Mouse (Mus musculus): ENCODE results near the gene Tmcc2. TPM values are rescaled to one million over a fixed set of nuclear protein-coding genes. Genes with fewer than 3 reads are reported as not detected.

Tmcc2 gene
- polyA plus RNA-seq, 1 experiment from 2014 or later, result 11.1 TPM

DNA sequence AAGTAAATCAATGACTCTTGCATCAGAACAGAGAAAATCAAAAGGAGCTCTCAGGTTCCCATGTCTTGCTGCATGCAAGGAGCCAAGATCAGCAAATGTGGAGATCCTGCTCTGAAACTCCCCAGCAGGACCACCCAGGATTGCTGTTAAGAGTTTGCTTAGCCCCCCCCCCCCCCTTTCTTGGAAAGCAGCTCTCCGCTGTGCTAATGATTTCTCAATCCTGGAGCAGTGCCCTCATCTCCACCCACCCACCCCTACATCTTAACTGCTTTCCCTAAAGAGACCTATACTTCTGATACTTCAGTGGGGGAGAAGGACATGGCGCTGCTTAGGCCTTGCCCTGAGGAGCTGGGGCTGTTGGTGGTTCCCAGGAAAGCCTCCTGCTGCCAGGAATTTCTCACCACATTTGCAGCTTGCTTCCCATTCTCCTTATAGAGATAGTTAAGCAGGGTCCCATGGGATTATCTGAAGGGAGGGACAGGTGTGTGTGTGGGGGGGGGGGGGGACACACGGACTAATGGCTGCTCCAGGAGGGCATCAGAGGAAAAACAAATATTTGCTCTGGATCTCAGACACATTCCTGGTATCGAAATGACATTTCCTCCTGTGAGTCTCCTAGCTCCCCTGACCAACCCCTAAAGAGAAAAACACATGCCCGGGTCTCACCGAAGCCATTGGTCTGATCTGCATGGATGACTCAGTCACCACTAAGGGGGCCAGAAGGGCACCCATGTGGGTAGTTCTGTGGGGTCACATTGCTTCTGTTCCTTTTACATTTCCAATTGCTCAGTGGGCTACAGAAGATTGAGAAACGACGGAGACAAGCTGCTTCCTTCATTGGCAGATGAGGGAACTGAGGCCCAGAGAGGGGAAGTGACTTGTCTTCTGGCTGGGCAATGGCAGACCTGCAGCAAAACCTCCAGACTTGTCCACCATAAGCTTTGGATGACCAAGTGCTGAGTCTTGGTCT is 72.9 kb downstream of the Tmcc2 start:
- DNase-seq (ENCODE audit: low spot score, missing footprints) (peak; percentile 91), ATAC-seq (ENCODE audit: low FRiP score) (no peak)
- Histone ChIP-seq H3K4me3 (ENCODE audit: low read depth, low read length) (peak overlapping the region; percentile 89), H3K36me3 (ENCODE audit: control insufficient read depth, insufficient read depth, low read length) (peaks cover 6% of the 10 kb centered on the region), H3K27ac (ENCODE audit: low read depth, low read length) (peak overlapping the region; percentile 98), H3K9me3 (ENCODE audit: control insufficient read depth, low read length) (no peaks in the 10 kb centered on the region), H3K4me2 (peak overlapping the region; percentile 77), H3K9ac (ENCODE audit: low read length) (peak overlapping the region; percentile 94), H3K27me3 (ENCODE audit: control insufficient read depth, insufficient read depth, low read length) (no peaks in the 10 kb centered on the region), H3K4me1 (ENCODE audit: control insufficient read depth, insufficient read depth, low read length) (peaks cover 52% of the 10 kb centered on the region)
- 15% methylated on average over 7 of the region's 8 CpGs for WGBS

GRCm38 (mm10) chr1:132317413-132317812 is 73.7 kb downstream of the Tmcc2 start:
- WGBS, result 10% methylated on average over 4 of the region's 4 CpGs
- Histone ChIP-seq H3K36me3 (ENCODE audit: control insufficient read depth, insufficient read depth, low read length) (peaks cover 6% of the 10 kb centered on the region), H3K4me1 (ENCODE audit: control insufficient read depth, insufficient read depth, low read length) (peaks cover 50% of the 10 kb centered on the region), H3K4me3 (ENCODE audit: low read depth, low read length) (peak overlapping the region; percentile 89), H3K9ac (ENCODE audit: low read length) (peak overlapping the region; percentile 94), H3K27me3 (ENCODE audit: control insufficient read depth, insufficient read depth, low read length) (no peaks in the 10 kb centered on the region), H3K9me3 (ENCODE audit: control insufficient read depth, low read length) (no peaks in the 10 kb centered on the region), H3K4me2 (peak overlapping the region; percentile 77), H3K27ac (ENCODE audit: low read depth, low read length) (peak overlapping the region; percentile 98)
- ATAC-seq (ENCODE audit: low FRiP score), result no peak
- peak; percentile 91 for DNase-seq (ENCODE audit: low spot score, missing footprints)

DNA sequence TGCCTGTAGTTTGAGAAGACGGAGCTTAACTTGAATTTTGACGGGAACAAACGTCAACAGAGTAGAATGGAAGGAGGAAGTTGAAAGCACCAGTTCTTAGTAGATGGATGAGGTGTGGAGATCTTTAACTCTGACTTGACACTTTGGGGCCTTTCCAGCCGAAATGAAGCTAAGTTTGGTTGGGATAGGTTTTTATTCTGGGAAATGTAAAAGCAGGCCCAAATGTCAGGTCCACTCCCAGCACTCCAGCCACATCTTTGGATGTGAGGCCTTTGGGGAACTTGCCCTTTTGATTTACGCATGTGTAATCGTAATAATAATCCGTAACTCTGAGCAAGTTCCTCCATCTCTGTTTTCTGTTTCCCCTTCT is 74.5 kb downstream of the Tmcc2 start:
- DNase-seq (ENCODE audit: low spot score, missing footprints) (no peak), ATAC-seq (ENCODE audit: low FRiP score) (no peak)
- Histone ChIP-seq H3K4me2 (peak overlapping the region; percentile 77), H3K36me3 (ENCODE audit: control insufficient read depth, insufficient read depth, low read length) (peaks cover 6% of the 10 kb centered on the region), H3K9ac (ENCODE audit: low read length) (peak overlapping the region; percentile 94), H3K27ac (ENCODE audit: low read depth, low read length) (peak overlapping the region; percentile 98), H3K27me3 (ENCODE audit: control insufficient read depth, insufficient read depth, low read length) (no peaks in the 10 kb centered on the region), H3K9me3 (ENCODE audit: control insufficient read depth, low read length) (no peaks in the 10 kb centered on the region), H3K4me3 (ENCODE audit: low read depth, low read length) (peak overlapping the region; percentile 89), H3K4me1 (ENCODE audit: control insufficient read depth, insufficient read depth, low read length) (peaks cover 44% of the 10 kb centered on the region)
- WGBS, result 12% methylated on average over 7 of the region's 7 CpGs

DNA sequence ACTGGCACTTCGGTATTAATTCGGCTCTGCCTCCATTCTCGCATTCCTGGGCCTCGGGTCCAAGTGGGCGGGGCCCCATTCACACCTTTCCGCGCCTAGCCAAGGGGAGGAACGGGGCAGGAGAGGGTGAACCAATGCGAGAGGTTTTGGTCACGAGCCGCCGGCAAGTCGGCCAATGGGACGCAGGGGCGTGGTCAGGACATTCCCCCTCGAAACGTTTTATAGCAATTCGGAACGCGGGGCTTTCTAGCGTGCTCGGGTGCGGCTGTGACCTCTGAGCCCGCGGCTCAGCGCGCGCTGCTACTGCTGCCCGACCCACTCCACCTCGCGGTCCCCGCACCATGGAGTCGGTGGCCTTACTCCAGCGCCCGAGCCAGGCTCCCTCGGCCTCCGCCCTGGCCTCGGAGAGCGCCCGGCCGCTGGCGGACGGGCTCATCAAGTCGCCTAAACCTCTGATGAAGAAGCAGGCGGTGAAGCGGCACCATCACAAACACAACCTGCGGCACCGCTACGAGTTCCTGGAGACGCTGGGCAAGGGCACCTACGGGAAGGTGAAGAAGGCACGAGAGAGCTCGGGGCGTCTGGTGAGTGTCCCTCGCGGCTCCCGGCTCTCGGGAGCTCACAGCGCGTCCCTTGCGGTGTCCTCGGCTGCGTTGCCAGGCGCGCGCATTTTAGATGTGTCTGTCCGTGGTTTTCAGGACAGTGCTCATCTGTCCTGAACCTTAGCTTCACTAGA is 75.0 kb downstream of the Tmcc2 start, which contains the start of gene Nuak2:
TSS of gene Nuak2 (plus strand) at position 238 of the 736 bp plus-strand sequence.
- peak within 1 kb of the TSS; percentile 89 for H3K4me3 ChIP-seq (ENCODE audit: low read depth, low read length)
- H3K4me1 ChIP-seq (ENCODE audit: control insufficient read depth, insufficient read depth, low read length), result peaks cover 39% of the 10 kb centered on the region
- WGBS, result 0% methylated on average over 67 of the region's 67 CpGs
- H3K9ac ChIP-seq (ENCODE audit: low read length), result peak within 1 kb of the TSS; percentile 94
- peaks cover 6% of the 10 kb centered on the region for H3K36me3 ChIP-seq (ENCODE audit: control insufficient read depth, insufficient read depth, low read length)
- peak; percentile 90 for ATAC-seq (ENCODE audit: low FRiP score)
- peak; percentile 98 for DNase-seq (ENCODE audit: low spot score, missing footprints)
- H3K4me2 ChIP-seq, result peak within 1 kb of the TSS; percentile 77
- H3K9me3 ChIP-seq (ENCODE audit: control insufficient read depth, low read length), result no peaks in the 10 kb centered on the region
- no peaks in the 10 kb centered on the region for H3K27me3 ChIP-seq (ENCODE audit: control insufficient read depth, insufficient read depth, low read length)
- peak within 1 kb of the TSS; percentile 98 for H3K27ac ChIP-seq (ENCODE audit: low read depth, low read length)

- Histone ChIP-seq H3K27ac (ENCODE audit: low read depth, low read length) (no peak overlapping the region), H3K4me2 (no peak overlapping the region), H3K9ac (ENCODE audit: low read length) (no peak overlapping the region), H3K4me1 (ENCODE audit: control insufficient read depth, insufficient read depth, low read length) (peaks cover 7% of the 10 kb centered on the region; the same call in 1 of the 2 replicates), H3K4me3 (ENCODE audit: low read depth, low read length) (no peak overlapping the region), H3K9me3 (ENCODE audit: control insufficient read depth, low read length) (no peaks in the 10 kb centered on the region), H3K36me3 (ENCODE audit: control insufficient read depth, insufficient read depth, low read length) (no peaks in the 10 kb centered on the region), H3K27me3 (ENCODE audit: control insufficient read depth, insufficient read depth, low read length) (no peaks in the 10 kb centered on the region)
- DNase-seq (ENCODE audit: low spot score, missing footprints) (peak; percentile 97), ATAC-seq (ENCODE audit: low FRiP score) (peak; percentile 28; the same call in 1 of the 2 replicates)
- 55% methylated on average over 3 of the region's 3 CpGs for WGBS
Measured at GRCm38 (mm10) chr1:132312703-132313102, 78.4 kb downstream of the Tmcc2 start.

GRCm38 (mm10) chr1:132312043-132312442 is 79.0 kb downstream of the Tmcc2 start:
- ATAC-seq (ENCODE audit: low FRiP score) (no peak), DNase-seq (ENCODE audit: low spot score, missing footprints) (no peak)
- Histone ChIP-seq H3K9me3 (ENCODE audit: control insufficient read depth, low read length) (no peaks in the 10 kb centered on the region), H3K4me3 (ENCODE audit: low read depth, low read length) (no peak overlapping the region), H3K36me3 (ENCODE audit: control insufficient read depth, insufficient read depth, low read length) (no peaks in the 10 kb centered on the region), H3K9ac (ENCODE audit: low read length) (no peak overlapping the region), H3K27ac (ENCODE audit: low read depth, low read length) (no peak overlapping the region), H3K4me2 (no peak overlapping the region), H3K27me3 (ENCODE audit: control insufficient read depth, insufficient read depth, low read length) (no peaks in the 10 kb centered on the region), H3K4me1 (ENCODE audit: control insufficient read depth, insufficient read depth, low read length) (peaks cover 7% of the 10 kb centered on the region; the same call in 1 of the 2 replicates)
- WGBS, result 81% methylated on average over 2 of the region's 2 CpGs

DNA sequence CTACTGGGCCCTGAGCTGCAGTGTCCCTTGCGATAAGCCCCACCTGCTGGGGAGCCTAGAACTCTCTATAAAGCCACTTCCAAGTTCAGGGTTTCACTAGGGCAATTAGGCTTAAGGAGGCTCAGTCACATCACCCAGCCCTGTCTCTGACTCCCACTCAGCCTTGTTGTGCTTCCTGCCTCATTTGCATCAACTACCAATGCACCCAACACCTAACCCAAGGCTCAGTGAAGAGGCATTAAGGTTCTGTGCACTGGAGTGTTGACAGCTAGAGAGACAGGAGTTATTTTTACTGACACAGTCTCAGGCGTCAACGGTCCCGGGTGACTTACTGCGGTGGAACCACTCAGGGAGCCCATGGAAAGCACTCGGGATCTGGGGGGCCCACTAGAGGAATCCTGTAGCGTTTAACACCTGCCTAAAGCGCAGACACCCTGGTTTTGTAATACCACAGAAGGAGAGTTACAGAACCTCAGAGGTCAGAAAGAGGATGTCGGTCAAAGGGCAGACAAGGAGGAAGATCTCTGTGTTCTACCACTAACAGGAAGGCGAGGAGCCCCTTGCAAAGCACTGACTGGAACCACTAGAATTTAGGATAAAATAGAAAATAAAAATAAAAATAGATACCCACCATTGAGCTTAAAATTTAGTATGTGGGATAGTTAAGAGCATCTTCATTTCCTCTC is 79.8 kb downstream of the Tmcc2 start:
- no peak overlapping the region for H3K4me2 ChIP-seq
- 78% methylated on average over 10 of the region's 10 CpGs for WGBS
- no peak overlapping the region for H3K27ac ChIP-seq (ENCODE audit: low read depth, low read length)
- H3K27me3 ChIP-seq (ENCODE audit: control insufficient read depth, insufficient read depth, low read length), result no peaks in the 10 kb centered on the region
- no peaks in the 10 kb centered on the region for H3K9me3 ChIP-seq (ENCODE audit: control insufficient read depth, low read length)
- H3K36me3 ChIP-seq (ENCODE audit: control insufficient read depth, insufficient read depth, low read length), result no peaks in the 10 kb centered on the region
- DNase-seq (ENCODE audit: low spot score, missing footprints) (no peak), ATAC-seq (ENCODE audit: low FRiP score) (no peak)
- H3K4me1 ChIP-seq (ENCODE audit: control insufficient read depth, insufficient read depth, low read length), result peaks cover 7% of the 10 kb centered on the region; the same call in 1 of the 2 replicates
- no peak overlapping the region for H3K9ac ChIP-seq (ENCODE audit: low read length)
- no peak overlapping the region for H3K4me3 ChIP-seq (ENCODE audit: low read depth, low read length)

DNA sequence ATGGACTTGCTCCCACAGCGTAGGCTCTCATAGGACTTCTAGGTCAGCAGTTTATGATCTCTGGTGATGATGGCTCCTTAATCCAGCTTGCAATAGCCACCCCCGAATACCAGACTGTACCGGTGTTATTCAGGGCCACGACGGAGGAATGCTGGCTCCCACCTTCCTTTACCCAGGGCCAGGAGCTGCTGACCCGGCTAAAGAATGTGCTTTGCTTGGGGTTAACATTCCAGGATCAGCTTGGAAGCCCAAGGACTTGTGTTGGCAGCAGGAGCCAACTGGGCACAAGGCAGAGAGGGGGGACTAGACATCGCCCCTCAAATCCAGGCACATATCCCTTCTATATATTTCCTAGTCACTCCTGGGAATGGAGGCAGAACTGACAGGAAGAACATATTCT is 80.3 kb downstream of the Tmcc2 start:
- peaks cover 7% of the 10 kb centered on the region; the same call in 1 of the 2 replicates for H3K4me1 ChIP-seq (ENCODE audit: control insufficient read depth, insufficient read depth, low read length)
- H3K27ac ChIP-seq (ENCODE audit: low read depth, low read length), result no peak overlapping the region
- 70% methylated on average over 7 of the region's 7 CpGs for WGBS
- no peak overlapping the region for H3K9ac ChIP-seq (ENCODE audit: low read length)
- no peaks in the 10 kb centered on the region for H3K27me3 ChIP-seq (ENCODE audit: control insufficient read depth, insufficient read depth, low read length)
- H3K36me3 ChIP-seq (ENCODE audit: control insufficient read depth, insufficient read depth, low read length), result no peaks in the 10 kb centered on the region
- H3K9me3 ChIP-seq (ENCODE audit: control insufficient read depth, low read length), result no peaks in the 10 kb centered on the region
- DNase-seq (ENCODE audit: low spot score, missing footprints) (no peak), ATAC-seq (ENCODE audit: low FRiP score) (no peak)
- H3K4me2 ChIP-seq, result no peak overlapping the region
- no peak overlapping the region for H3K4me3 ChIP-seq (ENCODE audit: low read depth, low read length)

All from midbrain, embryonic 11.5 days (tissue).